Mouse (Mus musculus) kidney, embryonic 15.5 days (tissue): ENCODE results near the gene Klrb1b. TPM values are rescaled to one million over a fixed set of nuclear protein-coding genes. Genes with fewer than 3 reads are reported as not detected.
"Not testable (repeated sequence)": the region's sequence is repeated elsewhere in the genome, so short reads cannot be mapped to it uniquely, and the experiment has no call there.

Experiments used
- ATAC-seq: fragments of 200-750 bp; cut with Nextera tagmentation; replicated peaks from 2 replicates; pipeline ENCODE4 v1.8.0; 2017; ENCODE audit warnings: moderate TSS enrichment; ENCODE audit not compliant: low FRiP score
- H3K27ac ChIP-seq: fragments of 300-500 bp; sonication (generic); 2 replicates; pipeline ENCODE4 v1.5.1; 2015; ENCODE audit warnings: mild to moderate bottlenecking, inconsistent platforms
- H3K27me3 ChIP-seq: fragments of 300-500 bp; sonication (generic); 2 replicates; pipeline ENCODE4 v1.6.1; 2015; ENCODE audit warnings: inconsistent platforms
- H3K36me3 ChIP-seq: fragments of 300-500 bp; sonication (generic); 2 replicates; pipeline ENCODE4 v1.6.1; 2015; ENCODE audit warnings: inconsistent platforms
- H3K4me1 ChIP-seq: fragments of 300-500 bp; sonication (generic); 2 replicates; pipeline ENCODE4 v1.6.1; 2015; ENCODE audit warnings: inconsistent platforms
- H3K4me2 ChIP-seq: fragments of 300-500 bp; sonication (generic); 2 replicates; pipeline ENCODE4 v1.6.1; 2015; ENCODE audit warnings: moderate library complexity, mild to moderate bottlenecking, inconsistent platforms
- H3K4me3 ChIP-seq: fragments of 300-500 bp; sonication (generic); replicated peaks from 2 replicates; pipeline ENCODE4 v1.5.1; 2015; ENCODE audit warnings: mild to moderate bottlenecking, inconsistent platforms
- H3K9ac ChIP-seq: fragments of 300-500 bp; sonication (generic); 2 replicates; pipeline ENCODE4 v1.6.1; 2015; ENCODE audit warnings: mild to moderate bottlenecking, inconsistent platforms
- H3K9me3 ChIP-seq: fragments of 300-500 bp; sonication (generic); replicated peaks from 2 replicates; pipeline ENCODE4 v1.6.1; 2016; ENCODE audit warnings: inconsistent platforms
- WGBS: fragments of 180-500 bp; shearing (Covaris S2); methylation state at CpG from one replicate; pipeline ENCODE4 v1.1.7; 2015; ENCODE audit warnings: mixed read lengths; 5-methylcytosine and 5-hydroxymethylcytosine counted together
- polyA plus RNA-seq: library from polyadenylated mRNA; unstranded; fragments of >200 nt; fragmentation: Nextera tagmentation; extraction: Ambion mirVana; gene quantifications from 2 replicates; pipeline ENCODE4 v1.2.1, GENCODE M21; 2015

The Klrb1b gene
- polyA plus RNA-seq, 1 experiment from 2014 or later, result 0.09 TPM

GRCm38 (mm10) chr6:128847401-128847800, 21.3 kb upstream of the Klrb1b start:
- H3K36me3 ChIP-seq, result no peaks in the 10 kb centered on the region
- H3K9me3 ChIP-seq, result no peaks in the 10 kb centered on the region
- WGBS, result 87% methylated on average over 4 of the region's 4 CpGs
- H3K4me2 ChIP-seq, result no peak overlapping the region
- no peaks in the 10 kb centered on the region for H3K27me3 ChIP-seq
- peaks cover 12% of the 10 kb centered on the region for H3K4me1 ChIP-seq
- no peak overlapping the region for H3K27ac ChIP-seq
- no peak overlapping the region for H3K4me3 ChIP-seq
- no peak overlapping the region for H3K9ac ChIP-seq
- ATAC-seq, result no peak

DNA sequence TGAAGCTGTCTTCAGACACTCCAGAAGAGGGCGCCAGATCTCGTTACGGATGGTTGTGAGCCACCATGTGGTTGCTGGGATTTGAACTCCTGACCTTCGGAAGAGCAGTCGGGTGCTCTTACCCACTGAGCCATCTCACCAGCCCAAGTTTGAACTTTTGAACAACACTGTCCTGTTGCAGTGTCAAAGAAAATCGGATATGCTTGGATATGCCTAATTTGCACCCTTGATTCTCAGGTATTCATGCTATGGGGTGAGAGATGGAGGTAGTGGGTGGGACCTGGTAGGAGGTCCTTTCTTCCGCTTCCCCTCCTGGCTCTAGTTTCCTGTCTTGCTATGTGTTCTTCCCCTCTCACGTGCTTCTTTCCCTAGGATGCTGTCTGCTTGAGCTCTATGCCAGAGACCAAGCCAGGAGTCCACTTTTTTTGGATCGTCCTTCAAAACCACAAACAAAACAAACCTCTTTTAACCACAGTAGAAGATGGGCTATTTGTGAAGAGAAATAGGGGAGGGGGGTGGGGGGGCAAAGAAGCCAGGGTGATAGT, 19.9 kb upstream of the Klrb1b start:
- Histone ChIP-seq H3K36me3 (no peaks in the 10 kb centered on the region), H3K4me2 (no peak overlapping the region), H3K4me3 (no peak overlapping the region), H3K27ac (no peak overlapping the region), H3K9ac (no peak overlapping the region), H3K4me1 (peaks cover 21% of the 10 kb centered on the region), H3K9me3 (no peaks in the 10 kb centered on the region), H3K27me3 (no peaks in the 10 kb centered on the region)
- WGBS, result 68% methylated on average over 6 of the region's 9 CpGs
- no peak for ATAC-seq

- Histone ChIP-seq H3K4me3 (0 out of 2 replicates have a peak overlapping the region, but pooled peaks have one; percentile 11), H3K9me3 (no peaks in the 10 kb centered on the region), H3K4me2 (peak overlapping the region; percentile 24; the same call in 1 of the 2 replicates), H3K4me1 (peaks cover 21% of the 10 kb centered on the region), H3K9ac (no peak overlapping the region), H3K27ac (no peak overlapping the region), H3K27me3 (no peaks in the 10 kb centered on the region), H3K36me3 (no peaks in the 10 kb centered on the region)
- 44% methylated on average over 7 of the region's 7 CpGs for WGBS
- ATAC-seq, result 0 out of 2 replicates have a peak, but pooled peaks have one; percentile 5
Measured at GRCm38 (mm10) chr6:128845319-128845979, 19.3 kb upstream of the Klrb1b start.

GRCm38 (mm10) chr6:128844586-128845080, 18.5 kb upstream of the Klrb1b start:
- Histone ChIP-seq H3K4me1 (peaks cover 27% of the 10 kb centered on the region), H3K36me3 (no peaks in the 10 kb centered on the region), H3K9ac (no peak overlapping the region), H3K4me2 (no peak overlapping the region), H3K9me3 (no peaks in the 10 kb centered on the region), H3K27ac (no peak overlapping the region), H3K27me3 (no peaks in the 10 kb centered on the region), H3K4me3 (no peak overlapping the region; the same call in 1 of the 2 replicates)
- WGBS, result 88% methylated on average over 5 of the region's 5 CpGs
- ATAC-seq, result no peak

DNA sequence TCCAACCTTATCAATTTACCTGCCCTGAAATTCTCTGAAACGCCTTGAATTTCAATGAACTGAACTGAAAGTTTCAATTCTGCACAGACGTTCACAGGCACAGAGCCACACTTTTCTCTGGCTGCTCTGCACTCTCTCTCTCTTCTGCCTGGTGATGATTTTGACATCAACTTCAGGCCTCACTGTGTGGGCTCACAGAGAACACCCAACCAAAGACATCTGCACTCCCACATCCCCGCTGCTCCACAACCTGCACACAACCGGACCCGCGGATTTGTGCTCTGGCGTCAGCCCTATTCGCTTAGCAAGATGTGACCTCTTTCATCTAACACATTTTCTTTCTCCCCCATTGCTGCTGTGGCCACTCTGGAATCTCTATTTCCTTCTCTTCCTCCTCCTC, 18.0 kb upstream of the Klrb1b start:
- H3K36me3 ChIP-seq, result no peaks in the 10 kb centered on the region
- peak overlapping the region; percentile 77 for H3K4me2 ChIP-seq
- H3K27ac ChIP-seq, result peak overlapping the region; percentile 97
- WGBS, result 28% methylated on average over 8 of the region's 8 CpGs
- ATAC-seq, result no peak
- H3K4me3 ChIP-seq, result peak overlapping the region; percentile 86
- peak overlapping the region; percentile 32; the same call in 1 of the 2 replicates for H3K9ac ChIP-seq
- peaks cover 28% of the 10 kb centered on the region for H3K4me1 ChIP-seq
- H3K27me3 ChIP-seq, result no peaks in the 10 kb centered on the region
- no peaks in the 10 kb centered on the region for H3K9me3 ChIP-seq

DNA sequence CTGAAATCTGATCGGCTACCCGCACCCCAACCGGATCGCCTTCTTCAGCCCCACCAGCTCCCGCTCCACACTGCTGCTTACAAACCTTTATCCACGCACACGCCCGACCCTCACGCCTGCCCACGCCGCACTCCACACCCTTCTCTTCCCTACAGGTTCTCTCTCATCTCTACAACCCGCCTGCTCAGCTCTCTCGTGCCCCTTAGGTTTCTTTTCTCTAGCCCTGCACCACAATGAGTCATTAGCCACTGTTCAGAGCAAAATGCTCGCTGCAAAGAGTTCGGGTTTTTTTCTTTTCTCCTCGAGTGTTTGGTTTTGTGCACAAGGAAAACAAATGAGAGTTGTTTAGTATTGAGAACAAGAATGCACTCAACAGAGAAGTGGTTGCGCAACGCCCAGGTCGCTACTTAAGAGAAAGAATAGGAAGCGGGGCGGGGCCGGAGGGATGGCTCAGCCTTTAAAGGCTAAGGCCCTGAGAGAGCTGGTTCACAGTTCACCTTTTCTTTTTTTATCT, 17.4 kb upstream of the Klrb1b start:
- 0% methylated on average over 22 of the region's 22 CpGs for WGBS

DNA sequence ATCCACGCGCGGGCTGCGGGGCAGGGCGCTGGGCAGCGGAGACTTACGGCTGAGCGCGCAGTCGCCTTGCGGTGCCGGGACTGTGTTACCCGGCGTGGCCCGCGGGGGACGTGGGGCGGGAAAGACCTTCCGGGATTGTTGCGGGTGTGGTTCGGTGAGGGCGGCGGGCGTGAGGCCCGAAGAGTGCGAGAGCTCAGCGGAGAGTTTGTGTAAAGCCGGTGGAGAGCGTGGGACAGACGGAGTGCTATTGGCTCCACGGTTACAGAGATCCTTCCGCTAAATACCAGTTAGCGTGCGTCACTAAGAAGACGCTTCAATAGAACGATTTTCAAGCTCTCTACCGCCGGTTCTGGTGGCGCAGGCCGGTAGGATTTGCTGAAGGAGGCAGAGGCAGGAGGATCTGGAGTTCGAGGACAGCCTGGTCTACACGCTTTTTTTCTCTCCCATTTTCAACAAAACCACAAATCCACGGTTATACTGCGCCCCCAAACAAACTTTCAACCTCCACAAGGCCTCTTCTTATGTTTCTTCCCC, 16.9 kb upstream of the Klrb1b start:
- Histone ChIP-seq H3K4me1 (peaks cover 28% of the 10 kb centered on the region), H3K27me3 (no peaks in the 10 kb centered on the region), H3K4me2 (peak overlapping the region; percentile 77), H3K4me3 (peak overlapping the region; percentile 86), H3K36me3 (no peaks in the 10 kb centered on the region), H3K9me3 (no peaks in the 10 kb centered on the region), H3K9ac (peak overlapping the region; percentile 78), H3K27ac (peak overlapping the region; percentile 97)
- peak; percentile 73 for ATAC-seq
- WGBS, result under 1% methylated on average over 44 of the region's 44 CpGs

More for the DNA sequence above, 17.4 kb upstream of the Klrb1b start:
- no peaks in the 10 kb centered on the region for H3K9me3 ChIP-seq
- H3K27me3 ChIP-seq, result no peaks in the 10 kb centered on the region
- H3K4me3 ChIP-seq, result peak overlapping the region; percentile 86
- H3K36me3 ChIP-seq, result no peaks in the 10 kb centered on the region
- peak overlapping the region; percentile 76 for H3K9ac ChIP-seq
- peak overlapping the region; percentile 97 for H3K27ac ChIP-seq
- ATAC-seq, result peak; percentile 30
- peak overlapping the region; percentile 77 for H3K4me2 ChIP-seq
- H3K4me1 ChIP-seq, result peaks cover 28% of the 10 kb centered on the region

DNA sequence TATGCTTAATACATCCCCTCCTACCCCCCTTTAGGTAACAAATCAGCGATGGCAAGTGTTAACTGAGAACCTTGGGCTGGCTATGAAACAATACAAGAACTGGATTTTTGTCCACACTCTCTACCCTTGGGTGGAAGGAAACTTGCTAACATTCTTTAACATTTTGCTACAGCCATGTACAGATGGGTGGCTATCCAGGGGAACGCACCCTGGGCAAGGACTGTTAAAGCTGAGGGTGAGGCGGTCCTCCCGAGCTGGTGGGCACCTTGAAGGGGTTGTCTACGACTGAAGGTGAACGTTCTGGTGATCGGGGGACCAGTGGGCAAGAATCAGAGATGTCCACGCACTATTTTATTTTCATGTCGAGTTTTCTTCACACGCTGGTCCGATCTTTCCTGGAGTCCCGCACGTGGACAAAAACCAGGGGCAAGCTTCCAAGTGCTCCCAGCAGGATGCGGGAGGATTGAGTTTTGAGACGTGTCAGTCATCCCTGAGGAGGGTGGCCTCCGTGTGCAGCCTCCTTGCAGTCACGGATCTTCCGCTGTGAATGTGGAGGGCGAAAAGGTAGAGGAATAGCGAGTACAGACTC, 16.3 kb upstream of the Klrb1b start:
- peak overlapping the region; percentile 77 for H3K4me2 ChIP-seq
- ATAC-seq, result no peak
- H3K9ac ChIP-seq, result peak overlapping the region; percentile 78
- H3K27me3 ChIP-seq, result no peaks in the 10 kb centered on the region
- H3K4me1 ChIP-seq, result peaks cover 30% of the 10 kb centered on the region
- peak overlapping the region; percentile 97 for H3K27ac ChIP-seq
- WGBS, result 1% methylated on average over 20 of the region's 20 CpGs
- peak overlapping the region; percentile 86 for H3K4me3 ChIP-seq
- no peaks in the 10 kb centered on the region for H3K9me3 ChIP-seq
- no peaks in the 10 kb centered on the region for H3K36me3 ChIP-seq

DNA sequence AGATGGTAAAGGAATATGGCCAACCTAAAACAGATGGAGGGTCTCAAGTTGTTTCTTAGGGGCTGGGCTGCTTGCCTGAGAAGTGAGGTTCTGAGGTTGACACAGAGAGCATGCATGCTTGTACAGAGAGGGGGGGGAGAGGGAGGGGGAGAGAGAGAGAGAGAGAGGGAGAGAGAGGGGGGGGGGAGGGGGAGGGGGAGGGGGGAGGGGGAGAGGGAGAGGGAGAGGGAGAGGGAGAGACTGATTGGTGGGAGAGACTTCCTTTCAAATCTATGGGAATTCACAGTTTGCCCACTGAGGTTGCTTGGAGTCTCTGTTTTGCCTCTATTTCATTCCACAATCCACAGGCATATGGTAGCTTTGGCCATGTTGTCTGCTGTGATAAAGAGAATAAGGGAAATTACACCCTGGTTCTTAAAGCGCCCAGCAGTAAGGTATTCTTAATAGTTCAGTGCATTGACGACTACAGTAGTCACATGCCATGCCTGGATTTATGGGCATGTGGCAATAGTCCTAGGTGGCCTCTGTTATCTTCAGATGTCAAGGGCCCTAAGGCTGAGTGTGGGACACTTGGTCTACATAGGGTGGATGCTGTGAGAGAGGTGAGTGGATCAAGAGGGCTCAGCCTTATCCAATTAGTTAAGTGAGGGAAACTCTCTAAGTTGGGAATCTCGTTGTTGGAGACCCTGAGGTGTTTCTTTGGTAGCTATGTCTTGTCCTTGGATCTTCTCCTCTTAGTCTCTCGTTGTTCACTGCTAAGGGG, 15.4 kb upstream of the Klrb1b start:
- Histone ChIP-seq H3K36me3 (no peaks in the 10 kb centered on the region), H3K9ac (peak overlapping the region; percentile 78), H3K4me1 (peaks cover 36% of the 10 kb centered on the region), H3K9me3 (no peaks in the 10 kb centered on the region), H3K27ac (0 out of 2 replicates have a peak overlapping the region, but pooled peaks have one; percentile 97), H3K4me2 (peak overlapping the region; percentile 77), H3K4me3 (peak overlapping the region; percentile 86), H3K27me3 (no peaks in the 10 kb centered on the region)
- ATAC-seq, result no peak
- WGBS, result 41% methylated on average over 4 of the region's 4 CpGs

DNA sequence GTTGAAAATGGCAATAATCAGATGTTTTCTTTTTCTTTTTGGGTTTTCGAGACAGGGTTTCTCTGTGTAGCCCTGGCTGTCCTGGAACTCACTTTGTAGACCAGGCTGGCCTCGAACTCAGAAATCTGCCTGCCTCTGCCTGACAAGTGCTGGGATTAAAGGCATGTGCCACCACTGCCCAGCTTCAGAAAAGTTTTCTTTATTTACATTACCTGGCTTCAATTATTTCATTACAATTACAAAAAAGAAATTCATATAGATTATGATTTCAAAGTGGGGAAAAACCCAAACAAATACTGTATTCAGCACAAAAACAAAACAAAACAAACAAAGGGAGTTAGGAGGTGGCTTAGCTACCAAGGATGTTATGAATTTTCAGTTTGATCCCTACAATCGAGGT, 14.5 kb upstream of the Klrb1b start:
- ATAC-seq, result not testable (repeated sequence)

GRCm38 (mm10) chr6:128839921-128840320, 13.8 kb upstream of the Klrb1b start:
- H3K4me2 ChIP-seq, result peak overlapping the region; percentile 86
- ATAC-seq, result no peak
- no peaks in the 10 kb centered on the region for H3K9me3 ChIP-seq
- WGBS, result 69% methylated on average over 7 of the region's 7 CpGs
- no peaks in the 10 kb centered on the region for H3K36me3 ChIP-seq
- no peaks in the 10 kb centered on the region for H3K27me3 ChIP-seq
- H3K27ac ChIP-seq, result peak overlapping the region; percentile 97
- 0 out of 2 replicates have a peak overlapping the region, but pooled peaks have one; percentile 50 for H3K9ac ChIP-seq
- H3K4me1 ChIP-seq, result peaks cover 32% of the 10 kb centered on the region
- peak overlapping the region; percentile 87 for H3K4me3 ChIP-seq

More for the DNA sequence above, 14.5 kb upstream of the Klrb1b start:
- not testable (repeated sequence) for H3K4me3 ChIP-seq, H3K27ac ChIP-seq, H3K36me3 ChIP-seq, H3K4me2 ChIP-seq, H3K9ac ChIP-seq, H3K9me3 ChIP-seq, H3K27me3 ChIP-seq
- H3K4me1 ChIP-seq, result peaks cover 36% of the 10 kb centered on the region
- 85% methylated on average over 3 of the region's 3 CpGs for whole genome bisulfite sequencing
